Mouse (Mus musculus): ENCODE measurements around the gene Fam177a.
"Not testable (repeated sequence)": the region's sequence is repeated elsewhere in the genome, so short reads cannot be mapped to it uniquely, and the experiment has no call there.

- TF ChIP-seq ZNF384 (IDR thresholded peaks at IDR 0.05; ENCODE audit: low read depth, low read length); HCFC1 (IDR thresholded peaks at IDR 0.05; ENCODE audit: borderline replicate concordance, insufficient read depth, low read length): not testable (repeated sequence)
Measured at GRCm38 (mm10) chr12:55155449-55155783, 31.1 kb downstream of the Fam177a start.
